Comparison of ENCODE assay signal across 21 mouse cellular contexts in genomic region chr12:86969220-86969601, GRCm38 (mm10). TPM values are rescaled to one million over a fixed set of nuclear protein-coding genes. Genes with fewer than 3 reads are reported as not detected.
DNase-seq lines count a peak whose midpoint lies in the region; ATAC-seq and TF ChIP-seq lines count a peak whose summit lies in the region.
"Had no signal": no experiment of that assay in that cellular context is flagged by ENCODE, and none has a peak within 500 bp of the region (broad histone marks: within the 10 kb centered on the region; RNA-seq: fewer than 3 reads in every experiment).

No protein-coding gene starts in this region.

- no peak for TF ChIP-seq CTCF in layer of hippocampus, adult 2 months (conservative IDR thresholded peaks at IDR 0.05)
- TF ChIP-seq CTCF in bone marrow macrophage, adult 2 months (IDR thresholded peaks at IDR 0.05; ENCODE audit: low read depth, low read length): no peak

- WGBS in heart, embryonic 11.5 days (ENCODE audit: insufficient replicate concordance): 45% methylated on average over 3 of the region's 3 CpGs
- WGBS in liver, embryonic 13.5 days (ENCODE audit: insufficient replicate concordance): 57% methylated on average over 3 of the region's 3 CpGs

- peak overlapping the region; percentile 39 for H3K4me2 ChIP-seq in heart, embryonic 11.5 days
- H3K4me2 ChIP-seq in liver, embryonic 13.5 days: peak overlapping the region; percentile 59
- H3K4me2 ChIP-seq: embryonic facial prominence, embryonic 13.5 days; limb, embryonic 15.5 days; neural tube, embryonic 15.5 days had no signal

- H3K27me3 ChIP-seq in heart, embryonic 11.5 days (ENCODE audit: control insufficient read depth, insufficient read depth, low read length): no peaks in the 10 kb centered on the region
- H3K27me3 ChIP-seq in liver, embryonic 13.5 days: no peaks in the 10 kb centered on the region
- H3K27me3 ChIP-seq: embryonic facial prominence, embryonic 13.5 days; limb, embryonic 15.5 days; neural tube, embryonic 15.5 days had no signal

- peaks cover 4% of the 10 kb centered on the region; the same call in 1 of the 2 replicates for H3K36me3 ChIP-seq in heart, embryonic 11.5 days (ENCODE audit: control insufficient read depth, insufficient read depth, low read length)
- H3K36me3 ChIP-seq in liver, embryonic 13.5 days: peaks cover 16% of the 10 kb centered on the region

- no peaks in the 10 kb centered on the region for H3K9me3 ChIP-seq in heart, embryonic 11.5 days (replicated peaks; ENCODE audit: control insufficient read depth, low read length)
- H3K9me3 ChIP-seq in liver, embryonic 13.5 days (replicated peaks): no peaks in the 10 kb centered on the region
- H3K9me3 ChIP-seq: embryonic facial prominence, embryonic 13.5 days; limb, embryonic 15.5 days; neural tube, embryonic 15.5 days had no signal

- H3K9ac ChIP-seq in heart, embryonic 11.5 days (ENCODE audit: low read depth, low read length): peak overlapping the region; percentile 46; the same call in 1 of the 2 replicates
- H3K9ac ChIP-seq in liver, embryonic 13.5 days: peak overlapping the region; percentile 55
- H3K9ac ChIP-seq: embryonic facial prominence, embryonic 13.5 days; limb, embryonic 15.5 days; neural tube, embryonic 15.5 days had no signal

- TF ChIP-seq POLR2A in bone marrow macrophage, adult 2 months (IDR thresholded peaks at IDR 0.05; ENCODE audit: borderline replicate concordance, low read depth, low read length): no peak

- H3K4me1 ChIP-seq in heart, embryonic 11.5 days (ENCODE audit: control insufficient read depth, insufficient read depth, low read length): peaks cover 26% of the 10 kb centered on the region
- peaks cover 28% of the 10 kb centered on the region for H3K4me1 ChIP-seq in bone marrow macrophage, adult 2 months (ENCODE audit: control insufficient read depth, insufficient read depth, low read length)
- peaks cover 45% of the 10 kb centered on the region for H3K4me1 ChIP-seq in liver, embryonic 13.5 days (replicated peaks)

- no peak for ATAC-seq in heart, embryonic 11.5 days (replicated peaks; ENCODE audit: insufficient number of reproducible peaks, low FRiP score, low TSS enrichment)
- peak; percentile 41 for ATAC-seq in liver, embryonic 13.5 days (ENCODE audit: low read depth)
- ATAC-seq: forebrain, embryonic 14.5 days had no signal

- H3K27ac ChIP-seq in heart, embryonic 11.5 days (ENCODE audit: low read depth, low read length): peak overlapping the region; percentile 73
- H3K27ac ChIP-seq in layer of hippocampus, adult 2 months: peak overlapping the region; percentile 75
- H3K27ac ChIP-seq in bone marrow macrophage, adult 2 months (ENCODE audit: insufficient read depth, low read depth, low read length): 0 out of 2 replicates have a peak overlapping the region, but pooled peaks have one; percentile 44
- peak overlapping the region; percentile 73 for H3K27ac ChIP-seq in liver, embryonic 13.5 days
- H3K27ac ChIP-seq: limb, embryonic 15.5 days; neural tube, embryonic 15.5 days; stomach, postnatal 0 days had no signal

- DNase-seq in heart, postnatal 4 days: no peak
- DNase-seq in layer of hippocampus, adult 2 months (ENCODE audit: low spot score in 2 of 2): no peak
- DNase-seq in layer of hippocampus, postnatal 36 days: no peak
- DNase-seq in liver, embryonic 13.5 days: no peak
- DNase-seq in thymus, postnatal 25 days: no peak
- DNase-seq: adrenal gland, postnatal 36 days; heart, postnatal 14 days; kidney, adult 9 months; kidney, postnatal 36 days; lung, postnatal 10 days; thymus, postnatal 14 days had no signal

- no peak overlapping the region for H3K4me3 ChIP-seq in heart, embryonic 11.5 days (ENCODE audit: low read depth, low read length)
- no peak overlapping the region for H3K4me3 ChIP-seq in layer of hippocampus, adult 2 months
- no peak overlapping the region for H3K4me3 ChIP-seq in bone marrow macrophage, adult 2 months (ENCODE audit: insufficient read depth, low read length)
- peak overlapping the region; percentile 25 for H3K4me3 ChIP-seq in liver, embryonic 13.5 days (replicated peaks)
- H3K4me3 ChIP-seq: embryonic facial prominence, embryonic 13.5 days; limb, embryonic 15.5 days; myocyte; neural tube, embryonic 15.5 days had no signal

RNA-seq across cellular contexts. Expression of gene Zdhhc22, which starts 21.0 kb away (rescaled TPM):
- 0.20 TPM in 1 of 2 replicates, not detected in the other for polyA plus RNA-seq in heart, embryonic 11.5 days (2014; fragmentation: Nextera tagmentation; extraction: Ambion mirVana)
- not detected for total RNA-seq in heart, postnatal 4 days (2021)
- 1 to 10 TPM; 8.6 to 9.0 TPM for total RNA-seq in layer of hippocampus, adult 2 months (2021)
- 10 to 100 TPM in 1 of 2 experiments, 1 to 10 TPM in 1; 6.8 to 10.6 TPM for total RNA-seq in layer of hippocampus, postnatal 36 days (2021)
- not detected in 2 replicates for polyA plus RNA-seq in bone marrow macrophage, adult 2 months (2012; ENCODE audit: insufficient read depth, insufficient read length, missing spikeins)
- polyA plus RNA-seq in liver, embryonic 13.5 days (2015; fragmentation: Nextera tagmentation; extraction: Ambion mirVana): 0.03 TPM in 1 of 2 replicates, not detected in the other
- total RNA-seq: gastrocnemius, adult 18-20 months; heart, postnatal 14 days; megakaryocyte-erythroid progenitor cell, adult 5-6 weeks had no signal
- polyA plus RNA-seq: limb, embryonic 15.5 days had no signal

RNA-seq across cellular contexts. Expression of gene Cipc, which starts 22.4 kb away (rescaled TPM):
- 26.7 and 31.0 TPM in 2 replicates for polyA plus RNA-seq in heart, embryonic 11.5 days (2014; fragmentation: Nextera tagmentation; extraction: Ambion mirVana)
- total RNA-seq in heart, postnatal 4 days (2021): 10 to 100 TPM; 34.1 to 39.3 TPM
- 10 to 100 TPM; 73.4 to 83.6 TPM for total RNA-seq in layer of hippocampus, adult 2 months (2021)
- total RNA-seq in layer of hippocampus, postnatal 36 days (2021): 10 to 100 TPM; 66.6 to 72.9 TPM
- polyA plus RNA-seq in bone marrow macrophage, adult 2 months (2012; ENCODE audit: insufficient read depth, insufficient read length, missing spikeins): 21.3 and 23.0 TPM in 2 replicates
- polyA plus RNA-seq in liver, embryonic 13.5 days (2015; fragmentation: Nextera tagmentation; extraction: Ambion mirVana): 11.6 and 13.6 TPM in 2 replicates

RNA-seq across cellular contexts. Expression of gene Tmem63c, which starts 51.9 kb away (rescaled TPM):
- not detected in 2 replicates for polyA plus RNA-seq in heart, embryonic 11.5 days (2014; fragmentation: Nextera tagmentation; extraction: Ambion mirVana)
- under 1 TPM; 0.18 to 0.50 TPM for total RNA-seq in heart, postnatal 4 days (2021)
- total RNA-seq in layer of hippocampus, adult 2 months (2021): 10 to 100 TPM; 38.1 to 39.3 TPM
- 10 to 100 TPM; 36.2 to 36.4 TPM for total RNA-seq in layer of hippocampus, postnatal 36 days (2021)
- polyA plus RNA-seq in bone marrow macrophage, adult 2 months (2012; ENCODE audit: insufficient read depth, insufficient read length, missing spikeins): not detected in 2 replicates
- not detected in 2 replicates for polyA plus RNA-seq in liver, embryonic 13.5 days (2015; fragmentation: Nextera tagmentation; extraction: Ambion mirVana)
- total RNA-seq: gastrocnemius, adult 18-20 months; megakaryocyte-erythroid progenitor cell, adult 5-6 weeks had no signal
- polyA plus RNA-seq: limb, embryonic 15.5 days; myocyte had no signal

Comparison
In these comparisons a context has a peak if more than half of its experiments do, and no peak if none do; other contexts are left out.
1. RNA of gene Zdhhc22, which starts 21.0 kb away (total RNA-seq): 6.8 to 10.6 TPM in layer of hippocampus, postnatal 36 days and 8.6 to 9.0 TPM in layer of hippocampus, adult 2 months; not detected in heart, postnatal 4 days; every median in the first group is over 4 times any median in the second.
2. RNA of gene Tmem63c, which starts 51.9 kb away (total RNA-seq): 38.1 to 39.3 TPM in layer of hippocampus, adult 2 months and 36.2 to 36.4 TPM in layer of hippocampus, postnatal 36 days; 0.18 to 0.50 TPM in heart, postnatal 4 days; every median in the first group is over 10 times any median in the second.
3. Peak in every context shown above with its lines, with median percentiles within 50 percentile points of each other: H3K27ac ChIP-seq.